Mouse (Mus musculus): ENCODE measurements at regions not wholly inside any gene's neighbourhood (a gene's known extent, or its start where the extent isn't known, plus 50 kb on each side); places are given as distances from the start of the nearest gene placed in this dataset.

DNA sequence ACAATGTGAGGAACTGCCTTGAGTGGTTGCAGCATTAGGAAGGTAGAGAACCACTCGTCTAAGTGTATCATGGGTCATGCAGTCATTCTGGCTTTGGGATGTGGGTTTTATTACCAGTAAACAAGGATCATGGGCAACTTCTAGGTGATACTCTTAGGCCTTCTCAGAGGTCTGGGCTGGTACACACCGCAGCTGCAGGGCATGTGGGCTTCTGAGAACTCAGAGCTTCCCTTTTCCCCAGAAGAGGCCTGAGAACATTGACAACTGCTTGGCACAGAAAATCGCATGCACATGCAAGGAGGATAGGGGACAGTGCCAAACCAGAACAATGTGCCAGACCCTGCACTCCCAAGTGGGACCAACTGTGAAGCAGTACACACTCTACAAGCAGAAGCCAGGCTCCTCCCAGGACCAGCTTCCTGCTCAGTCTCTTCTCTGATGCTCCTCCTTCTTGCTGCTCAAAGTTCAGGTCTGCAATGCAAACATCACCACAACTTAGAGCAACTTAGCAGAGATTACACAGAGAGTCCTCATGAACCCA, 94.3 kb downstream of the Cops8 start:
- no peak for TF ChIP-seq CTCF (IDR thresholded peaks at IDR 0.05; ENCODE audit: control insufficient read depth, insufficient read depth, insufficient read length)
- no peak for TF ChIP-seq CEBPB (IDR thresholded peaks at IDR 0.05; ENCODE audit: low read depth)
- no peak for TF ChIP-seq MYOD1 (IDR thresholded peaks at IDR 0.05; ENCODE audit: control insufficient read depth, insufficient read length, low read depth)

Measured in C2C12 (cell line).